Mouse (Mus musculus): ENCODE measurements at regions not wholly inside any gene's neighbourhood (a gene's known extent, or its start where the extent isn't known, plus 50 kb on each side); places are given as distances from the start of the nearest gene placed in this dataset.

- DNase-seq = no peak
Observed at GRCm38 (mm10) chr13:97705926-97706325, 54.5 kb downstream of the Gm10260 start.

- DNase-seq = no peak
Observed at GRCm38 (mm10) chr13:97704541-97704940, 55.9 kb downstream of the Gm10260 start.

- DNase-seq = no peak
Observed at GRCm38 (mm10) chr13:97698967-97699366, 61.5 kb downstream of the Gm10260 start.

- no peak for DNase-seq
Observed at GRCm38 (mm10) chr13:97698317-97698716, 62.1 kb downstream of the Gm10260 start.

- no peak for DNase-seq
Observed at GRCm38 (mm10) chr13:97697262-97697661, 63.2 kb downstream of the Gm10260 start.

GRCm38 (mm10) chr13:97695022-97695421 is 65.4 kb downstream of the Gm10260 start:
- no peak for DNase-seq

GRCm38 (mm10) chr13:97694356-97694990 is 66.0 kb downstream of the Gm10260 start:
- DNase-seq = peak in 1 of 2 experiments; percentile 20

GRCm38 (mm10) chr13:97688310-97688886 is 72.0 kb downstream of the Gm10260 start:
- DNase-seq = no peak

GRCm38 (mm10) chr13:97683836-97684235 is 76.6 kb downstream of the Gm10260 start:
- no peak for DNase-seq

GRCm38 (mm10) chr13:97681228-97681987 is 79.0 kb downstream of the Gm10260 start:
- DNase-seq = no peak

GRCm38 (mm10) chr13:97680283-97680896 is 80.0 kb downstream of the Gm10260 start:
- no peak for DNase-seq

- DNase-seq = no peak
Observed at GRCm38 (mm10) chr13:97678991-97679390, 81.4 kb downstream of the Gm10260 start.

GRCm38 (mm10) chr13:97676536-97677048 is 83.8 kb downstream of the Gm10260 start:
- DNase-seq = no peak

GRCm38 (mm10) chr13:97673107-97673506 is 87.3 kb downstream of the Gm10260 start:
- DNase-seq = no peak

GRCm38 (mm10) chr13:97672038-97672675 is 88.3 kb downstream of the Gm10260 start:
- DNase-seq = no peak

GRCm38 (mm10) chr13:97669366-97669765 is 91.1 kb downstream of the Gm10260 start:
- DNase-seq = no peak

- peak in 1 of 2 experiments; percentile 9 for DNase-seq
Observed at GRCm38 (mm10) chr13:97668910-97669309, 91.5 kb downstream of the Gm10260 start.

- DNase-seq = no peak
Observed at GRCm38 (mm10) chr13:97667313-97667712, 93.1 kb downstream of the Gm10260 start.

- no peak for DNase-seq
Observed at GRCm38 (mm10) chr13:97666761-97667160, 93.7 kb downstream of the Gm10260 start.

- DNase-seq = no peak
Observed at GRCm38 (mm10) chr13:97665226-97665625, 95.2 kb downstream of the Gm10260 start.

- DNase-seq = peak; percentile 73 to 87
Observed at GRCm38 (mm10) chr13:97662741-97663140, 97.7 kb downstream of the Gm10260 start.

- DNase-seq = no peak
Observed at GRCm38 (mm10) chr13:97656618-97657017, 103.8 kb downstream of the Gm10260 start.

- no peak for DNase-seq
Observed at GRCm38 (mm10) chr13:97652279-97652678, 108.2 kb downstream of the Gm10260 start.

Data from cerebellum, postnatal 10 days (tissue).